Mouse (Mus musculus) myocyte (in vitro differentiated cells): ENCODE measurements around the gene Gm10271.

ENCODE experiments used
- E2F4 ChIP-seq: IDR thresholded peaks from one replicate; pipeline ENCODE4 v1.6.1; 2011; ENCODE audit warnings: mild to moderate bottlenecking, control low read depth, moderate library complexity; ENCODE audit not compliant: insufficient read depth
- MAX ChIP-seq: IDR thresholded peaks from one replicate; pipeline ENCODE4 v1.6.1; 2011; ENCODE audit warnings: low read depth, mild to moderate bottlenecking, control low read depth
- MYOD1 ChIP-seq, 3 experiments: IDR thresholded peaks; one replicate each; pipeline ENCODE4 v1.6.1; 2011; ENCODE audit warnings: control low read depth in 2 of 3, low read depth in 2 of 3, mild to moderate bottlenecking in 2 of 3, moderate library complexity in 1 of 3; ENCODE audit not compliant: insufficient read length in 2 of 3, control insufficient read depth in 1 of 3
- POLR2A ChIP-seq: IDR thresholded peaks from one replicate; pipeline ENCODE4 v1.6.1; 2011; ENCODE audit warnings: low read depth, mild to moderate bottlenecking, control low read depth, moderate library complexity; ENCODE audit not compliant: insufficient read length
- TCF12 ChIP-seq: IDR thresholded peaks from one replicate; pipeline ENCODE4 v1.6.1; 2011; ENCODE audit warnings: mild to moderate bottlenecking, control low read depth; ENCODE audit not compliant: poor library complexity, insufficient read depth, severe bottlenecking
- TCF3 ChIP-seq: IDR thresholded peaks from one replicate; pipeline ENCODE4 v1.6.1; 2011; ENCODE audit warnings: low read depth, control low read depth; ENCODE audit not compliant: insufficient read length
- USF1 ChIP-seq: IDR thresholded peaks from one replicate; pipeline ENCODE4 v1.6.1; 2011; ENCODE audit warnings: low read depth, mild to moderate bottlenecking, control low read depth, moderate library complexity

GRCm38 (mm10) chr10:117014565-117014964 is 42.2 kb upstream of the Gm10271 start:
- TF ChIP-seq E2F4 = no peak
- no peak for TF ChIP-seq USF1
- TF ChIP-seq POLR2A = no peak
- no peak for TF ChIP-seq MAX
- TF ChIP-seq TCF12 = no peak
- no peak for TF ChIP-seq MYOD1 (IDR thresholded peaks at IDR 0.05; ENCODE audit: control insufficient read depth in 1 of 3, insufficient read length in 2 of 3, low read depth in 2 of 3)
- TF ChIP-seq TCF3 = no peak
